Mouse (Mus musculus): Measurements from ENCODE around the gene Acap1. TPM values are rescaled to one million over a fixed set of nuclear protein-coding genes. Genes with fewer than 3 reads are reported as not detected.

The Acap1 gene
- polyA plus RNA-seq, 1 experiment from 2014 or later: 0.60 TPM

DNA sequence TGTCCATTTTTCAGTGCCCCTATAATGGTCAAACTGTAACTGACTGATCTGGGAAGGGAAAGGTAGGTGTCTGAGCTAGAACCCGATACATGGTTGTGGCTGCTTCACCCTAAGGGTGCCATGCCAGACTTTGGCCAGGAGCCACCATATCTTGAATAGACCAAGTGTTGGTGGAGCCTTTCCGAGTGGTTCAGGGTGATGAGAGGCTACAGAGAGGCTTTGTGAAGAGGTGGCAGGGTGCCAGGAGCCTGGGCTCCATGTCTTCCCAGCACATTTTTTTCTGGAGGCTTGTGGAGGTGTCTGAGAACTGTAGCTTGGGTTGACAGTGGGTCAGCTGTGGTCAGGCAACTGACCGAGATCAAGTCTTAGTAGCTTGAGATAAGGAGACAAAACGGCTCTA is 3.9 kb downstream of the Acap1 start:
- ATAC-seq (replicated peaks; ENCODE audit: insufficient number of reproducible peaks, low FRiP score, low TSS enrichment, low read depth) (no peak), DNase-seq (ENCODE audit: low spot score) (no peak)
- H3K4me2 ChIP-seq (ENCODE audit: low read depth, low read length): no peak overlapping the region
- no peaks in the 10 kb centered on the region for H3K9me3 ChIP-seq (replicated peaks; ENCODE audit: control insufficient read depth, low read length)
- no peaks in the 10 kb centered on the region for H3K27me3 ChIP-seq (ENCODE audit: control insufficient read depth, insufficient read depth, low read length)
- 80% methylated on average over 4 of the region's 4 CpGs for WGBS
- H3K4me1 ChIP-seq (ENCODE audit: control insufficient read depth, insufficient read depth, low read length): no peaks in the 10 kb centered on the region
- no peaks in the 10 kb centered on the region for H3K36me3 ChIP-seq (replicated peaks; ENCODE audit: control insufficient read depth, insufficient read depth, low read depth, low read length)
- no peak overlapping the region for H3K27ac ChIP-seq (replicated peaks; ENCODE audit: low read depth, low read length)
- H3K4me3 ChIP-seq (ENCODE audit: low read depth, low read length): no peak overlapping the region
- no peak overlapping the region for H3K9ac ChIP-seq (replicated peaks; ENCODE audit: low read length)

DNA sequence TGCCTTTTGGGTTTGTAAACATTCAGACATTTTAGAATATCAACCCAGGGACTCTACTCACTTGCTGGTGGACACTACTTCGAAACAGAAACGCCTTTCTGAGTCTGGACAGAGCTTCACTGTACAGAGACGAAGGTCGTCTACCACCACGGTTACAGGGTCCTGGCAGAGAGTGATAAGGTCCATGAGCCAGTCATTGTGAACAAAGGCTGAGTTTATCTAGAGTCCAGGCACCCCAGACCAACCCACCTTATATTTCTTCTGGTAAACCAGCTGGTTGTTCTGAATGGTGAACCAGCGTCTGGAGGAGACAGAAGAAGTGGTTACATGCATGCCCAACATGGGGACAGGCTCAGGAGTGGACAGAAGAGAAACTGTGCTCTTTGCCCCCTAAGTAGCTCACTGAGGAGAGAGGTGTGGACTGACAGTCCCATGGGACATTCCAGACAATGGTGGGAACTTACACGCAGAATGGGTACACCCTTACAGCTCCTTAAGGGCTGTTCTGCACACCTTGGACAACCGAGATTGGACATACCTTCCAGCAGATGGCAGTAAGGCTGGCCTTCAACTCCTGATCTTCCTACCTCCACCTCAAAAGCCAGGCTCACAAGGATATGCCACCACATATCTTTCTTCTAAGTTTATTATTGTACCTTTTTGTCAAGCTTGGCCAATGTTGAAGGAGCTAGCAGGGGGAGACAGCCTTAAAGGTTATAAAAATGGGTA is 8.3 kb downstream of the Acap1 start:
- Histone ChIP-seq H3K9me3 (replicated peaks; ENCODE audit: control insufficient read depth, low read length) (no peaks in the 10 kb centered on the region), H3K4me1 (ENCODE audit: control insufficient read depth, insufficient read depth, low read length) (no peaks in the 10 kb centered on the region), H3K4me2 (ENCODE audit: low read depth, low read length) (no peak overlapping the region), H3K9ac (replicated peaks; ENCODE audit: low read length) (no peak overlapping the region), H3K4me3 (ENCODE audit: low read depth, low read length) (no peak overlapping the region), H3K36me3 (replicated peaks; ENCODE audit: control insufficient read depth, insufficient read depth, low read depth, low read length) (no peaks in the 10 kb centered on the region), H3K27me3 (ENCODE audit: control insufficient read depth, insufficient read depth, low read length) (no peaks in the 10 kb centered on the region), H3K27ac (replicated peaks; ENCODE audit: low read depth, low read length) (no peak overlapping the region)
- ATAC-seq (replicated peaks; ENCODE audit: insufficient number of reproducible peaks, low FRiP score, low TSS enrichment, low read depth) (no peak), DNase-seq (ENCODE audit: low spot score) (no peak)
- 78% methylated on average over 8 of the region's 8 CpGs for WGBS

DNA sequence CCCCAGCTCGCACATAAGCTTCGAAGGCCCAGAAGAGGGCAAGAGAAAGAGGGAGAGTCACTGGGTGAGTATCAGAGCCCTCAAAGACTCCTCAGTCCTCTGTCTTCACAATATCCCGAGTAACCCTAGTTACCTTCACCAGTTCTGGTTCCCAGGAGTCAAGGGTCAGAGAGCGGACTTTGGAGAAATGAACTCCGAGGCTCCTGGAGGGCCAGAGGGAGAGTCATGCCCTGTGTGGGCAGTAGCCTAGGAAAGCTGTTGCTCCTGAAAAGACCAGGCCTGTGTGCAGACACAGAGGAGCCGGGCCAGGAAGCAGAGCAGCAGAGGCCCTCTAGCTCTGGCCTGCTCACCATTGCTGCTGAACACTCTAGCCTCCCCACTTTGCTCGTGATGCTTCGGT is 10.7 kb downstream of the Acap1 start:
- H3K27me3 ChIP-seq (ENCODE audit: control insufficient read depth, insufficient read depth, low read length): no peaks in the 10 kb centered on the region
- no peak overlapping the region; the same call in 1 of the 2 replicates for H3K9ac ChIP-seq (replicated peaks; ENCODE audit: low read length)
- 81% methylated on average over 8 of the region's 8 CpGs for WGBS
- H3K4me2 ChIP-seq (ENCODE audit: low read depth, low read length): no peak overlapping the region
- no peaks in the 10 kb centered on the region for H3K36me3 ChIP-seq (replicated peaks; ENCODE audit: control insufficient read depth, insufficient read depth, low read depth, low read length)
- DNase-seq (ENCODE audit: low spot score) (no peak), ATAC-seq (replicated peaks; ENCODE audit: insufficient number of reproducible peaks, low FRiP score, low TSS enrichment, low read depth) (no peak)
- H3K27ac ChIP-seq (replicated peaks; ENCODE audit: low read depth, low read length): no peak overlapping the region
- H3K9me3 ChIP-seq (replicated peaks; ENCODE audit: control insufficient read depth, low read length): no peaks in the 10 kb centered on the region
- H3K4me3 ChIP-seq (ENCODE audit: low read depth, low read length): no peak overlapping the region
- H3K4me1 ChIP-seq (ENCODE audit: control insufficient read depth, insufficient read depth, low read length): 0 out of 2 replicates have a peak, but pooled peaks cover 2% of the 10 kb centered on the region

DNA sequence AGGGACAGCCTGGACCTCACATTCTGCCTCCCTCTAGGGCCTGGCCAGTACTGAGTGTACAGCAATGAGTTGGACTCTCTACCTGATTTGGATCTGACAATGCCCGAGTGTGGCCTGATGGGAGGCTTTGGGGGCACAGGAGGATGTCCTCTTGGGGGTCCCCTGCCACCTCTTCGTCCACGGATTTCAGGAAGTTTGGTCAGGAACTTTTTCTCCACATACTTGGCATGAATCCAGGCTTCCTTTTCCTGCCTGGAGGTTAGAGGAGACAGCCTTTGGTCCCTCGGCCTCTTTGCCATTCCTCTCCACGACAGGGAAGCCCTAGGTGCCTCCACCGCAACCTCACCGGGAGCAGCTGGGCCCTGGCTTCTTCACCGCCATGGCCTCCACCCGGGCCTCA is 11.1 kb downstream of the Acap1 start:
- no peak overlapping the region for H3K27ac ChIP-seq (replicated peaks; ENCODE audit: low read depth, low read length)
- peak overlapping the region; percentile 34; the same call in 1 of the 2 replicates for H3K9ac ChIP-seq (replicated peaks; ENCODE audit: low read length)
- H3K4me3 ChIP-seq (ENCODE audit: low read depth, low read length): no peak overlapping the region
- WGBS: 86% methylated on average over 9 of the region's 9 CpGs
- H3K9me3 ChIP-seq (replicated peaks; ENCODE audit: control insufficient read depth, low read length): no peaks in the 10 kb centered on the region
- no peaks in the 10 kb centered on the region for H3K27me3 ChIP-seq (ENCODE audit: control insufficient read depth, insufficient read depth, low read length)
- ATAC-seq (replicated peaks; ENCODE audit: insufficient number of reproducible peaks, low FRiP score, low TSS enrichment, low read depth) (no peak), DNase-seq (ENCODE audit: low spot score) (no peak)
- H3K36me3 ChIP-seq (replicated peaks; ENCODE audit: control insufficient read depth, insufficient read depth, low read depth, low read length): no peaks in the 10 kb centered on the region
- H3K4me1 ChIP-seq (ENCODE audit: control insufficient read depth, insufficient read depth, low read length): 0 out of 2 replicates have a peak, but pooled peaks cover 2% of the 10 kb centered on the region
- H3K4me2 ChIP-seq (ENCODE audit: low read depth, low read length): no peak overlapping the region

DNA sequence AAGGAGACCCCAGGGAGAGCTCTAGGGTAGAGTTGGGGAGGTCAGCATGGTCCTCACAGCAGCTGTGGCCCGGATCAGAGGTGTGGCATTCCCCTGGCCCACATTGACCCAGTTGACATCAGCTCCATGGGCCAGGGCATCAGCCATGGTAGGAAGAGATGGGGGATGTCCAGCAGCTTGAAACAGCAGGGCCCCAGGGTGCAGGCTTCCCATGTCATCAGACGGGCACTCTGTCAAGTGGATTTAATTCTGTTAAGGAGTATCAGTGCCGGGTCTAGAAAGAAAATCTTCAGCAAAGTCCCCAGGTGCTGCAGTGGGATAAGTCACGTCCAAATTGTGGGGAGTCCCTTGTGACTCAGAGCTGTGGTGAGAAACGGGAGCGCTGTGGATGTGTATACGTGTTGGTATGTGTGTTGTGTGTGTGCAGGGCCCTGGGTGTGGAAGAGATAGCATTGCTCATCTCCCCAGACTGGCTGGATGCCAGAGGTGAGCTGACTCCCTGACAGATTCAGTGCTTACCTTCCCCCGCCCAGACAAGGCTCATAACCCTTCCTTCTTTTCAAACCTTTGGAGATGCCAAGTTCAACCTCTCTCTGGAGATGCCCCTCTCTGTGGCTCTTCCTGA is 11.7 kb downstream of the Acap1 start:
- H3K9ac ChIP-seq (replicated peaks; ENCODE audit: low read length): no peak overlapping the region
- H3K4me2 ChIP-seq (ENCODE audit: low read depth, low read length): no peak overlapping the region
- H3K4me3 ChIP-seq (ENCODE audit: low read depth, low read length): no peak overlapping the region
- no peaks in the 10 kb centered on the region for H3K9me3 ChIP-seq (replicated peaks; ENCODE audit: control insufficient read depth, low read length)
- no peak overlapping the region for H3K27ac ChIP-seq (replicated peaks; ENCODE audit: low read depth, low read length)
- 0 out of 2 replicates have a peak, but pooled peaks cover 2% of the 10 kb centered on the region for H3K4me1 ChIP-seq (ENCODE audit: control insufficient read depth, insufficient read depth, low read length)
- DNase-seq (ENCODE audit: low spot score) (no peak), ATAC-seq (replicated peaks; ENCODE audit: insufficient number of reproducible peaks, low FRiP score, low TSS enrichment, low read depth) (no peak)
- 86% methylated on average over 8 of the region's 8 CpGs for WGBS
- no peaks in the 10 kb centered on the region for H3K27me3 ChIP-seq (ENCODE audit: control insufficient read depth, insufficient read depth, low read length)
- H3K36me3 ChIP-seq (replicated peaks; ENCODE audit: control insufficient read depth, insufficient read depth, low read depth, low read length): no peaks in the 10 kb centered on the region

DNA sequence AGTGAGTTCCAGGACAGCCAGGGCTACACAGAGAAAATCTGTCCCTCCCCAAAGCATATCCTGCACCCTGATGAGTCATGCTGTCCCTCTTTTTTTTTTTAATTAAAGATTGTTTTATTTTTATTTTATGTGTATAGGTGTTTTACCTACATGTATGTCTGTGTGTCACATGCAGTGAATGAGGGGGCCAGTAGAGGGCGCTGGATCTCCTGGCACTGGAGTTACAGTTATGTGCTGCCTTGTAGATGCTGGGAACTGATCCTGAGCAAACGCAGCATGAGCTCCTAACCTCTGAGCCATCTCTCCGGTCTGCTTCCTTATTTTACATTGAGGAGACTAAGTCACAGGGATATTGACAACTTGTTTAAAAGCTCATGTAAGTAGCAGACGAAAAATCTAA is 12.3 kb downstream of the Acap1 start:
- ATAC-seq (replicated peaks; ENCODE audit: insufficient number of reproducible peaks, low FRiP score, low TSS enrichment, low read depth) (no peak), DNase-seq (ENCODE audit: low spot score) (peak; percentile 14)
- no peaks in the 10 kb centered on the region for H3K27me3 ChIP-seq (ENCODE audit: control insufficient read depth, insufficient read depth, low read length)
- no peak overlapping the region for H3K9ac ChIP-seq (replicated peaks; ENCODE audit: low read length)
- H3K4me1 ChIP-seq (ENCODE audit: control insufficient read depth, insufficient read depth, low read length): 0 out of 2 replicates have a peak, but pooled peaks cover 2% of the 10 kb centered on the region
- no peak overlapping the region for H3K4me3 ChIP-seq (ENCODE audit: low read depth, low read length)
- H3K36me3 ChIP-seq (replicated peaks; ENCODE audit: control insufficient read depth, insufficient read depth, low read depth, low read length): no peaks in the 10 kb centered on the region
- no peak overlapping the region for H3K27ac ChIP-seq (replicated peaks; ENCODE audit: low read depth, low read length)
- no peaks in the 10 kb centered on the region for H3K9me3 ChIP-seq (replicated peaks; ENCODE audit: control insufficient read depth, low read length)
- 64% methylated on average over 4 of the region's 4 CpGs for WGBS
- no peak overlapping the region for H3K4me2 ChIP-seq (ENCODE audit: low read depth, low read length)

DNA sequence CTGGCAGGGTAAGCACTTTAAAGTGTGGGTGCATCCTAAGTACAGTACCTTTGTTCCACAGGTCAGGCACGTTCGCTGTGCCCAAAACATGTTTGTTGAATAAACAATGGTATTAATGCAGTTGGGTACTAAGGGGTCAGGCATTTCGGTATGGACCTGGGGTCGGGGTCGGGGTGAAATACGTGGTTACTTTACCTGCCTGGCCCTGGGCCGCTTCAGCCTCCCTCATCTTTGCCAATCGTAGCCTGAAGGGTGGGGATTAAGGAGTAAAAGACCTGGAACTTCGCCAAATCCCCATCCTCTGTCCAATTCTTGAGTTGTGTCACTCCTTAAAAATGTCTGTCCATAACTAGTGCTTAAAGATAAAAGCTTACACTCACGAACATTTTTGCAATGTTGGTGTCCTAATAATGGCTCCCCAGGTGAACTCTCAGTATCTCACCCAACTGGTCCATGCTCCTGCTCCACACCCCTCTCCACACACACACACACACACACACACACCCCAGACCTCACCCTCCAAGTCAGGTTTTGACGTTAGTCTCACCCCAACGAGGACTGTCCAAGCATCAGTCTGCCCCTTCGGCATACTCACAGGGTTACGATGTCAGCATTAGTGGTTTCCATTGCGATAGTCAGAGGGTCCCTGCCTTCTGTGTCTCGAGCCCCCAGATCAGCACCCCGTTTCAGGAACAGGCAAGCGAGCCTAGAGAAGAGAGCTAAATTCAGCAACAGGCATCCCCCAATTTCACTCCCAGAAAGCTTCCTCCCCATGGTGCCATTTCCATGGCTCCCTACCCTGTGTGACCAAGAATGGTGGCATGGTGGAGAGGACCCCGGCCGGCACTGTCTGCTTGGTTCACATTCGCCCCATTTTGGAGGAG is 13.3 kb downstream of the Acap1 start:
- 58% methylated on average over 21 of the region's 21 CpGs for WGBS
- Histone ChIP-seq H3K36me3 (replicated peaks; ENCODE audit: control insufficient read depth, insufficient read depth, low read depth, low read length) (no peaks in the 10 kb centered on the region), H3K4me3 (ENCODE audit: low read depth, low read length) (peak overlapping the region; percentile 45), H3K9ac (replicated peaks; ENCODE audit: low read length) (peak overlapping the region; percentile 64), H3K27ac (replicated peaks; ENCODE audit: low read depth, low read length) (peak overlapping the region; percentile 69; the same call in 1 of the 2 replicates), H3K4me1 (ENCODE audit: control insufficient read depth, insufficient read depth, low read length) (peaks cover 4% of the 10 kb centered on the region; the same call in 1 of the 2 replicates), H3K27me3 (ENCODE audit: control insufficient read depth, insufficient read depth, low read length) (no peaks in the 10 kb centered on the region), H3K9me3 (replicated peaks; ENCODE audit: control insufficient read depth, low read length) (no peaks in the 10 kb centered on the region), H3K4me2 (ENCODE audit: low read depth, low read length) (peak overlapping the region; percentile 69)
- ATAC-seq (replicated peaks; ENCODE audit: insufficient number of reproducible peaks, low FRiP score, low TSS enrichment, low read depth) (no peak), DNase-seq (ENCODE audit: low spot score) (no peak)
